Mouse (Mus musculus): ENCODE data around the gene Abhd16a. TPM values are rescaled to one million over a fixed set of nuclear protein-coding genes. Genes with fewer than 3 reads are reported as not detected.

Abhd16a gene
- total RNA-seq, 2 experiments from 2014 or later = 92.8 to 96.8 TPM

DNA sequence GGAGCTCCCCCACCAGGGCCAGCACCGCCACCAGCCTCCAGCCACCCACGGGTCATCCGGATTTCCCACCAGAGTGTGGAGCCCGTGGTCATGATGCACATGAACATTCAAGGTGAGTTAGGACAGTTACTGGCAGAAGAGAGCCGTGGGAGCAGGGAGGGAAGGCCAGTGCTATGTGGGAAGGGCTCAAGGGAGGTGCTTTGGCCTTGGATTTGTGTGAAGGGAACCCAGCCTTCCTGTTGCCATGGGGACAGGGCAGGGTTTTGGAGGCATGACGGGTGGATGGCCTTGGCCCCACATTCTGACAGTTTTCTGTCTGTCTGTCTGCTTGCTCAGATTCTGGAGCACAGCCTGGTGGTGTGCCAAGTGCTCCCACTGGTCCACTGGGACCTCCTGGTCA, 52.9 kb downstream of the Abhd16a start:
- peak in 1 of 2 experiments; percentile 62 for DNase-seq (ENCODE audit: low spot score in 2 of 2)

DNA sequence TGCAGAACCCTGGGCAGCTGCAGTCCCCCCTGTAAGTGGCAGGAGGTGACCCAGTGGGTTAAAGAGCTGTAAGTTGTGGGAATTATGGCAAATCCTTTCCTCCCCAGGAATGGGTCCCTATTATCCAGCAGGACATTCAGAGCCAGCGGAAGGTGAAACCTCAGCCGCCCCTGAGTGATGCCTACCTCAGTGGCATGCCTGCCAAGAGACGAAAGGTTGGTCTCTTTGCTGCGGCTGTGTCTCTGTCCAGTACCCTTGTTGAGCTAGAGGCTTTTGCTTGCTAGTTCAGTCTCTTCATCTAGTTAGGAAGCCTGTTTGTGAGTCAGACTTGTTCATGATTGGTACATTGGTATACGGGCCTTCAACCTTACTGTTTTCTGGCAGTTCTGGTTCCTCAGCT, 57.1 kb downstream of the Abhd16a start:
- DNase-seq (ENCODE audit: low spot score in 2 of 2) = no peak

DNA sequence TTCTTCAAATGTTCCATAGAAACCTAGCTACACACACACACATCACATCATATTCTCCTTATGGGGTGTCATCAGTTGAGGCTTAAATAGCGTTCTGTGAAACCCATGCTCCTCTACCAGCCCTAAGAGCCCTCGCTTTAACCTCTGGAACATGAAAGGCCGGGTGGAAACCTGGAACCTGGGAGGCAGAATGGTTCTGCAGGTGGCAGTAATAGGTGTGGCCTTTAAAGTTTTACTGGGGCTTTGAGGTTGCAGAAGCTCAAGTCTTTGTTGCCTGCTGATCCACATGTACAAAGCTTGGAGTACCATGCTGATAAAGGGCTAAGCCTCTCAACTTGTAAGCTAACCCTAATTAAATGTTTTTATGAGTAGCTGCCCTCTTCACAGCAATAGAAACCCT, 58.3 kb downstream of the Abhd16a start:
- no peak for DNase-seq (ENCODE audit: low spot score in 2 of 2)

DNA sequence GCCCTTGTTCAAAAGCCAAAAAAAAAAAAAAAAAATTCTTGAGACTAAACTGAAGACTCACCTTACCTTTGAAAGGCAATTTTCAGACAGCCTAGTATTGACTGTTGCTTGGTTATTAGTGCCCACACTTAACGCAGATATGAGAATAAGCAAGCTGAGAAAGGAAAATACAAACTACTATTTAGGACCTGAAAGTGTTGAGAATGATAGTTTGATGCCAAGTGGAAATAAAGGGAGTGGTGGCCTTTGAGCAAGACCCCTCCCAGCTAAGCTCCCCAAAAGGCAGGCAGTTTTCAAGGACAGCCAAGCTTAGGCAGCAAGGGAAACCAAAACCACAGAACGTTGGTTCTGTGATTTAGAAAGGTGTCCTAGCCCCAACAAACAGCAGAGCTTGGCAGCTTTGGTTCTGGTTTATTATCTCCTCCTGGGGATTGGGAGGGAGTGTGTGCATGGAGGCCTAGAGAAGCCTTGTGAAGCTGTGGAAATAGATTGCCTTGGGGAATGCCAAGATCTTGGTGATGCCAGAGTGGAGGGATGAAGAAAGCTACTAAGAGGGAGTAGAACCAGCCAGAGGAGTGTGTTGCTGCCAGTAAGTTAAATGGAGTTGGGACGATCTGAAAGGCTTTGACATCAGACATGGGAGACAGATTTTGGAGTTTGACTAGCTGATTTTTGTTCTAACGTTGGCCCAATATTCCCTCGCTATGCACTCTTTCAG, 59.0 kb downstream of the Abhd16a start:
- DNase-seq (ENCODE audit: low spot score in 2 of 2) = no peak

DNA sequence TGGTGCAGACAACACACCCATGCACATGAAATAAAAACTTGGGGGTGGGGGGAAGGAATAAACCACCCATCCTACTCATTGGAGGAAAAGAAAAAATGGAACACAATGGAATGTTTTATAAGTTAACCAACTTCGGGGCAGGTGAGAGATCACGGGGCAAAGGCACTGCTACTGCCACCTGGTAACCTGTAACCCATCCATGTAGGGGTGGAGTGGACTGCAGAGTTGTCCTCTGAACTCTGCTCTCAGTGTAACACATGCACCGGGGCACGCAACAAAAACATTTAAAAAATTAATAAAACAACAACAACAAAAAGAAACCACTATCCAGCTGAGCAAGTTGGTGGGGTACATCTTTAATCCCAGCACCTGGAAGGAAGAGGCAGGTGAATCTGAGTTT, 63.1 kb downstream of the Abhd16a start:
- DNase-seq (ENCODE audit: low spot score in 2 of 2) = no peak

Other genes with a start within 250 kb of the Abhd16a start
- gene Skiv2l, start 239.1 kb upstream of the Abhd16a start, total RNA-seq (2021) = 10 to 100 TPM; 70.9 to 80.2 TPM
- 10 to 100 TPM; 58.2 to 60.6 TPM for gene Nelfe, start 238.9 kb upstream of the Abhd16a start, total RNA-seq (2021)
- 100 to 1,000 TPM in 1 of 2 experiments, 10 to 100 TPM in 1; 18.7 to 137 TPM for gene Cfb, start 226.7 kb upstream of the Abhd16a start, total RNA-seq (2021)
- 10 to 100 TPM; 23.6 to 26.2 TPM for gene Zbtb12, start 209.8 kb upstream of the Abhd16a start, total RNA-seq (2021)
- not detected for gene Gm20547, start 207.2 kb upstream of the Abhd16a start, total RNA-seq (2021)
- gene C2, start 191.0 kb upstream of the Abhd16a start, total RNA-seq (2021) = 10 to 100 TPM; 39.5 to 50.3 TPM
- 100 to 1,000 TPM; 214 to 215 TPM for gene Ehmt2, start 190.8 kb upstream of the Abhd16a start, total RNA-seq (2021)
- gene Slc44a4, start 174.8 kb upstream of the Abhd16a start, total RNA-seq (2021) = 1 to 10 TPM in 1 of 2 experiments, under 1 TPM in 1; 0.93 to 3.8 TPM
- gene Neu1, start 158.0 kb upstream of the Abhd16a start, total RNA-seq (2021) = 10 to 100 TPM; 22.0 to 25.2 TPM
- 10 to 100 TPM; 26.9 to 33.2 TPM for gene Hspa1b, start 130.0 kb upstream of the Abhd16a start, total RNA-seq (2021)
- not detected for gene Gm20481, start 119.4 kb upstream of the Abhd16a start, total RNA-seq (2021)
- 10 to 100 TPM; 12.6 to 14.5 TPM for gene Hspa1a, start 117.1 kb upstream of the Abhd16a start, total RNA-seq (2021)
- gene Hspa1l, start 116.6 kb upstream of the Abhd16a start, total RNA-seq (2021) = 1 to 10 TPM in 1 of 2 experiments, under 1 TPM in 1; 0.39 to 1.3 TPM
- 10 to 100 TPM; 50.5 to 54.8 TPM for gene Lsm2, start 107.4 kb upstream of the Abhd16a start, total RNA-seq (2021)
- gene Vars, start 88.3 kb upstream of the Abhd16a start, total RNA-seq (2021) = 10 to 100 TPM; 77.9 to 89.1 TPM
- gene Vwa7, start 72.7 kb upstream of the Abhd16a start, total RNA-seq (2021) = 1 to 10 TPM; 1.2 to 1.5 TPM
- 1 to 10 TPM; 3.8 to 4.1 TPM for gene Sapcd1, start 61.2 kb upstream of the Abhd16a start, total RNA-seq (2021)
- gene Msh5, start 42.5 kb upstream of the Abhd16a start, total RNA-seq (2021) = 10 to 100 TPM in 1 of 2 experiments, 1 to 10 TPM in 1; 8.2 to 11.0 TPM
- 100 to 1,000 TPM; 137 to 146 TPM for gene Clic1, start 39.3 kb upstream of the Abhd16a start, total RNA-seq (2021)
- 10 to 100 TPM; 55.1 to 67.4 TPM for gene Ddah2, start 30.2 kb upstream of the Abhd16a start, total RNA-seq (2021)
- under 1 TPM; 0.31 to 0.34 TPM for gene Ly6g6c, start 23.9 kb upstream of the Abhd16a start, total RNA-seq (2021)
- under 1 TPM; 0.22 to 0.90 TPM for gene Mpig6b, start 23.1 kb upstream of the Abhd16a start, total RNA-seq (2021)
- gene Ly6g6e, start 12.4 kb upstream of the Abhd16a start, total RNA-seq (2021) = not detected
- 1 to 10 TPM; 2.0 to 2.4 TPM for gene Ly6g6d, start 11.2 kb upstream of the Abhd16a start, total RNA-seq (2021)
- gene Ly6g6f, start 3.7 kb upstream of the Abhd16a start, total RNA-seq (2021) = not detected
- gene Ly6g5c, start 19.0 kb downstream of the Abhd16a start, total RNA-seq (2021) = not detected
- 1 to 10 TPM in 1 of 2 experiments, under 1 TPM in 1; 0.62 to 1.4 TPM for gene Ly6g5b, start 26.2 kb downstream of the Abhd16a start, total RNA-seq (2021)
- 10 to 100 TPM; 14.7 TPM for gene Gpank1, start 32.2 kb downstream of the Abhd16a start, total RNA-seq (2021)
- gene Csnk2b, start 32.8 kb downstream of the Abhd16a start, total RNA-seq (2021) = 100 to 1,000 TPM; 199 to 211 TPM
- gene D17H6S53E, start 37.1 kb downstream of the Abhd16a start, total RNA-seq (2021) = 10 to 100 TPM; 29.0 to 30.9 TPM
- gene Apom, start 42.8 kb downstream of the Abhd16a start, total RNA-seq (2021) = 10 to 100 TPM in 1 of 2 experiments, 1 to 10 TPM in 1; 6.9 to 54.4 TPM
- gene Bag6, start 45.9 kb downstream of the Abhd16a start, total RNA-seq (2021) = 100 to 1,000 TPM; 425 to 435 TPM
- gene Prrc2a, start 75.6 kb downstream of the Abhd16a start, total RNA-seq (2021) = 100 to 1,000 TPM; 264 to 295 TPM
- 10 to 100 TPM in 1 of 2 experiments, 1 to 10 TPM in 1; 9.8 to 10.6 TPM for gene Aif1, start 86.8 kb downstream of the Abhd16a start, total RNA-seq (2021)
- gene Lst1, start 99.2 kb downstream of the Abhd16a start, total RNA-seq (2021) = 10 to 100 TPM; 11.0 to 13.5 TPM
- gene Ltb, start 105.2 kb downstream of the Abhd16a start, total RNA-seq (2021) = 1 to 10 TPM; 6.6 to 9.3 TPM
- under 1 TPM; 0.42 to 0.76 TPM for gene Tnf, start 112.7 kb downstream of the Abhd16a start, total RNA-seq (2021)
- under 1 TPM; 0.73 to 0.78 TPM for gene Lta, start 116.1 kb downstream of the Abhd16a start, total RNA-seq (2021)
- not detected for gene Gm16181, start 131.6 kb downstream of the Abhd16a start, total RNA-seq (2021)
- 10 to 100 TPM; 11.4 to 12.4 TPM for gene Atp6v1g2, start 144.4 kb downstream of the Abhd16a start, total RNA-seq (2021)
- gene Nfkbil1, start 146.5 kb downstream of the Abhd16a start, total RNA-seq (2021) = 10 to 100 TPM; 25.6 to 26.0 TPM
- 100 to 1,000 TPM; 364 to 387 TPM for gene Ddx39b, start 152.5 kb downstream of the Abhd16a start, total RNA-seq (2021)
- 10 to 100 TPM; 78.4 to 82.3 TPM for gene H2-D1, start 173.5 kb downstream of the Abhd16a start, total RNA-seq (2021)
- gene H2-Q1, start 231.1 kb downstream of the Abhd16a start, total RNA-seq (2021) = 1 to 10 TPM; 1.2 to 1.6 TPM